Mouse (Mus musculus): ENCODE measurements at regions not wholly inside any gene's neighbourhood (a gene's known extent, or its start where the extent isn't known, plus 50 kb on each side); places are given as distances from the start of the nearest gene placed in this dataset.

DNA sequence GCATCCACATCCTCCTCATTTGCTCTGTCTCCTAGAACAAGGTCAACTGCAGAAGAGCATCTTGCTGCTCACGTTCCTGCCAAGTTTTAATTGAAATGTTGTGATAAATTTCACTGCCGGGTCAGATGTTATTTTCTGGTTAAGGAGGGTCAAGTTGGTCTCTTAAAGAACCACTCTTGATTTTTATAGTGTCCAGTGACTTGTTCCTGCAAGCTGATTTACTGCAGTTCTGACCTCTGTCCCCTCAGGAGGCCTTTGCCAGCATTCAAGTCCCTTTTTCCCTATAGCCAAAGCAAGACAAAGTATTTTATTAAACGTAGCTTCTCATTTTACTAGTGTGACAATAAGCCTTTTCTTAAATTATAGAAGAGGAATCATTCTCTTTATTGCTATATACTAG, 567.8 kb upstream of the Itga1 start:
- TF ChIP-seq POLR2A (IDR thresholded peaks at IDR 0.05; ENCODE audit: insufficient read depth, low read depth, low read length) (no peak), CTCF (IDR thresholded peaks at IDR 0.05) (no peak)
